Mouse (Mus musculus): ENCODE results near the gene Car14.

DNA sequence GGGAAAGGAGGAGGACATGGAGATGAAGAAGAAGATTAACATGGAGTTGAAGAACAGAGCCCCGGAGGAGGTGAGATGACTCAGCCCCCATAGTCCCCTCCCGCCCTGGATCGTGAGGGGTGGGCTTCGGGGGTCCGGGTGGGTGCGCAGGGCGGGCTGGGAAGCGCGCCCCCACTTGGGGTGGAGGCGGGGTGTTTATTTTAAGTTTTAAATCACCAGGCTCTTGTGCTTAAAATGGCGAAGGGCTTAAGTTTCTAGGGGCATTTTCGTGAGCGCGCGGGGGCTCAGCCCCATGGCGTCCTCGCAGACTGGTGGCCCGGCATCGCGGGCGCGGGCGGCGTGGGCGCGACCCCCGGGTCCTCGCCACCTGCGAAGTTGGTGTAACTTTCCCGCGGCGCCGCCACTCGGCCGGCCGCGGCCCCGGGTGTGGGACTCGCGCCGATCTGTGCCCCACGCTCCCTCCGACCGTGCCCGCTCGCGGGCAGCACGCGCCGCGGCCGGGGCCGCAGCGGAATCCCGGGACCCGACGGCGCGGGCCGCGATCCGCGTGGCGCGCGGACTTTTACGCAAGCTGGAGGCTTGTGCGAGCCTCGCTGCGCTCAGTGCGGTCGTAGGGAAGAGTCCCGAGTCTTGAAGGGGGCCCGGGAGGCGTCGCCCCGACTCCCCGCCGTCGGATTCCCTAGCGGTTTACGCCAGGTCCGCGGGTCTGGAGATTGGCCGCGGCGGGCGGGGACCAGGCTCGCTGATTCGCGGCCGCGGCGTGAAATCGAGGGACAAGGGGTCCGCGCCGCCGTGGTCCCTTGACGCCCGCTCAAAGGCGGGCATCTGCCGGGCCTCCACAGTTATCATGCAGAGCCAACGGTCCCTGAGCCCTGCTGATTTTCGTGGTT, 25.3 kb upstream of the Car14 start:
- no peak for TF ChIP-seq CTCF (IDR thresholded peaks at IDR 0.05; ENCODE audit: low read depth, low read length)
- TF ChIP-seq EP300 (IDR thresholded peaks at IDR 0.05; ENCODE audit: insufficient read depth, low read depth, low read length): no peak
